Mouse (Mus musculus): ENCODE measurements at regions not wholly inside any gene's neighbourhood (a gene's known extent, or its start where the extent isn't known, plus 50 kb on each side); places are given as distances from the start of the nearest gene placed in this dataset.

GRCm38 (mm10) chr8:125619336-125619906 is 49.8 kb upstream of the Sipa1l2 start:
- 60% methylated on average over 12 of the region's 12 CpGs for WGBS

More at GRCm38 (mm10) chr8:125619336-125619906, 49.8 kb upstream of the Sipa1l2 start:
- Histone ChIP-seq H3K36me3 (no peaks in the 10 kb centered on the region), H3K27ac (peak overlapping the region; percentile 37), H3K4me1 (replicated peaks) (peaks cover 35% of the 10 kb centered on the region), H3K27me3 (ENCODE audit: insufficient read depth, poor library complexity, severe bottlenecking) (no peaks in the 10 kb centered on the region), H3K4me3 (no peak overlapping the region), H3K9me3 (no peaks in the 10 kb centered on the region)
- peak; percentile 29 for DNase-seq (ENCODE audit: low spot score)

All from hindbrain, embryonic 10.5 days (tissue).